Mouse (Mus musculus): Measurements from ENCODE around the gene Nmb. TPM values are rescaled to one million over a fixed set of nuclear protein-coding genes. Genes with fewer than 3 reads are reported as not detected.
A peak's percentile ranks its signal among the peaks of the same experiment; 100 is the strongest.

Gene Nmb
- polyA plus RNA-seq, 1 experiment, result 2.0 TPM

GRCm38 (mm10) chr7:80901541-80902274 is 3.2 kb downstream of the Nmb start:
- DNase-seq (ENCODE audit: low read depth, low spot score), result no peak
- WGBS, result 16% methylated on average over 15 of the region's 15 CpGs

DNA sequence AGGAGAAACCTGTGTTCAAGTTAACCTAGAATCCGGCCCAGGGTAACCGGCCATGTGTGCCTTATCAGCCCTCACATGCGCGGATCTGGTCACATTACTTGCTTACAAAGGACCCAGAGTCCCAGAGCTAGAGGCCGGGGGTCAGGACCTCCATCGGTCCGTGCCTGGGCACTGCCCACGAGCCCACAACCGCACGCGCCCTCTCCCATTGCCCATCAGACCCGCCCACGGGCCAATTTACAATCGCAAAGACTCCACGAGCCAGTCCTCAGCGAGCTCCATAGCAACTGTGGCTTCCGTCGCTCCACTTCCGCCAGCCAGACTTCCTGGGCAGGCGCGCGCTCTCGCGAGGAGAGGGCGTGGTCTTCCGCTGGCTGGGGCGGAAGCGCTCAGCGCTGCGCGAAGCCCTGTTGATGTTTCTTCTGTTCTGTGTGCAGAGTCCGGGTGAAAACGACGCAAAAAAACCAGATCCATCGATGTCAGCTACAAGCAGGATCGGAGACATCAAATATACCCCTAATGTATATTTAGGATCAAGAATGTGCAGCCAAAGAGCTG is 3.9 kb downstream of the Nmb start, which contains the start of gene Wdr73:
TSS of gene Wdr73 (minus strand) at position 326 of the 558 bp plus-strand sequence.
- DNase-seq (ENCODE audit: low read depth, low spot score), result peak; percentile 89
- WGBS, result 1% methylated on average over 36 of the region's 36 CpGs

DNA sequence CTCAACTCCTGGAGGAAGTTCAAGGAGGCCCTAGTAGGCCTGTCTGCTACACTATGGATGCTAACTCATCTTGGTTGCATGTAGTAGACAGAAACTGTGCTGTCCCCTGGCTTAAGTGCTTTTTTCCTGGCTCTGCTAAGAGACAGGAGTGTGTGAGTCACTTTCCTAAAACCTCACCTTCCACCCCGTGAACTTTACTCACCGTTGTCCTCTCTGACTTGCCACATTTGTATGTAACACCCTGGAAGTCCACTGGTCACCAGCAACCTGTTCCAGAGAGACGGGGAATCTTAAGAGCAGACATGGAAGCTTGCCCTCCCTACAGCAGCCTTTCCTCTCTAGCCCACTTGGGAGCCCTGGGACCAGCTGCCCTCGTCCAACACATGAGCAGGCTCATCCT is 7.2 kb downstream of the Nmb start:
- DNase-seq (ENCODE audit: low read depth, low spot score), result no peak
- WGBS, result 86% methylated on average over 4 of the region's 4 CpGs

- DNase-seq (ENCODE audit: low read depth, low spot score), result no peak
- 87% methylated on average over 7 of the region's 7 CpGs for WGBS
These were observed 7.7 kb downstream of the Nmb start for GRCm38 (mm10) chr7:80897134-80897533.

GRCm38 (mm10) chr7:80894815-80895519 is 9.9 kb downstream of the Nmb start:
- DNase-seq (ENCODE audit: low read depth, low spot score), result no peak
- WGBS, result 94% methylated on average over 14 of the region's 14 CpGs

DNA sequence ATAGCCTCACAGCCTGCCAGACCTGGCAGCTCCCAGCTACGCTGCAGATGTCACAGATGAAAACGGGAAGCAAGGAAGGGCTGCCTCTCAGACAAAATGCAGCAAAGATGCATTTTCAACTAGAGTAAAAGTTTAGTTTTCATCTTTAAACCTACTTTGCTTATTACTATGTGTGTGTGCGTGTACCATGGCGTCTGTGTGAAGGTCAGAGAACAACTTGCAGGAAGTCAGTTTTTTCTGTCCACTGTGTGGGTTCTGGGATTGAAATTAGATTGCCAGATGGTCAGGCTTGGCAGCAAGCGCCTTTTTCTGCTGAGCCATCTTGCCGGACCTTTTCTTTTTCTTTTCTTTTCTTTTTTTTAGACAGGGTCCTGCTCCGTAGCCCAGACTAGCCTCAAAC is 10.7 kb downstream of the Nmb start:
- WGBS, result 85% methylated on average over 7 of the region's 7 CpGs
- no peak for DNase-seq (ENCODE audit: low read depth, low spot score)

DNA sequence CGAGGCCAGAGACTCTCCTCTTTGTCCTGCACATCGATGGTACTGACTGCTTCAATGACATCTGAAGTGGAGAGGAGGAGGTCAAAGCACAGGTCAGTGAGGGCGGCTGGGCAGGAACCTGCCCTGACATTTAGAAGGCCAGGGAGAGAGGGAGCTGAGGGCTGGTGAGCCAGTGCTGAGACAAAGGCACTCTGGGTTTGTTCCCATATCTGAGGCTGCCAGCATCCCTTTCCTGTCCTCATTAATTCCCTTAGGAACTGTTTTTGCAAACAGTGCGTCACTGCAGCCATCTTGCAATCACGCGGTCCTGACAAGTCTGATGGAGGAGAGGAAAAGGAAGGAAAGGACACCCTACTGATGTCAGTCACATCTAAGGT is 11.1 kb downstream of the Nmb start:
- DNase-seq (ENCODE audit: low read depth, low spot score), result no peak
- 81% methylated on average over 6 of the region's 6 CpGs for WGBS

- 90% methylated on average over 15 of the region's 15 CpGs for WGBS
- DNase-seq (ENCODE audit: low read depth, low spot score), result no peak
These were observed 11.7 kb downstream of the Nmb start for GRCm38 (mm10) chr7:80893086-80893752.

DNA sequence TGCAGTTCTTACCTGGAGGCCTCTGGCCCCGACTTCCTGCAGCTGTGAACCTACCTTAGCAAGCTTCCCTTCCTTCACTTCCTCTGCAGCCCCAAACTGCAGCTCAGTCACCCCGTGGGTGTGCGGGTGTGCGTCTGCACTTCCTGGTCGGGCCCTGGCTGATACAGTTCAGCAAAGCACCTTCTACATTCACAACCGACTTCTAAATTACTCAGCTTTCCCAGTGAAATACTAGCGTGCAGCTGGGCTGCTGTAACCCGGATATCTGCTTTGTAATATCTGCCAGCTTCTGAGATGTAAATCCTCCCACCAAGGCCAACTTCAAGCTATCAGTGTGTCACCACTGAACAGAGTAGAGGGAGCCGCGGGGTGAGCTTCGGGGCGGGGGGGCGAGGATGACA is 15.0 kb downstream of the Nmb start:
- 59% methylated on average over 13 of the region's 13 CpGs for WGBS
- no peak for DNase-seq (ENCODE audit: low read depth, low spot score)

DNA sequence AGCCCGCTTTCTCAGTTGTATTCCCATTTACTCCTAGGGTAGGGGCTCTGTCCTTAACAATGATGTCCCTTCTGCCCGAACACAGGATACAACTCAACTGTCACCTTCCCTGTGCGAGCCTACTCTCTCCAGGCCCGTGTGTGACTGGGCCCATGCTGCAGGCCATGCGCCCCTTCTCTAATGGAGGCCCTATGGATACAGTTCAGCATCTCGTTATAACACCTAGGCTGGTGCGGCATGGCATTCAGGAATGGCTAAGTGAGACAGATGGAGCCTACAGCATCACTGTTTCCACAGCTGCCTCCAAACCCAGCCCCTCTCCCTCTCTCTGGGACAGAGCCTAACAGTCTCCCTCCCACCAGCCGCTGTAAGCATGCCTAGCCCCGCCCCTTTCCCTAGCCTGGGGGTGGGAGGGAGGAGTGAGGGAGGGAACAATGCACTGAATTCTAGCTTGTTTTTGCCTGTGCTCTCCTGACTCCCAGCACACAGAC is 15.8 kb downstream of the Nmb start:
- DNase-seq (ENCODE audit: low read depth, low spot score), result no peak

DNA sequence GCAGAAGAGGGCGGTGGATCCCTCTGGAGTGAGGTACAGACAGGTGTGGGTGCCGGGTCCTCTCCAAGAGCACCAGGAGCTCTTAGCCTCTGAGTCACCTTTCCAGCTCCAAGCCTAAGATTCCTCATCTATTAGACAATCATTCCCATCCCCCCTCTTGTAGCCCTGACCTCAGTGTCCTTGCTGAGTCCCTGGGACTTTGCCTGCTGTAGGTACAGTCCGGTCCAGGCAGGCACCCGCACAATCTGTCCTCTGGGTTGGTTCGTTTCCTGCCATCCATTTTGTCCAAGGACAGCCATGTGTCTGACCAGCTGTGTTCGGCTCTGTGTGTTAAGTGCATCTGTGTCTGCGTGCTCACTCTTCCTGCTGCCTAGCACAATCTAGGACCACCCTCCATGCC is 16.3 kb downstream of the Nmb start:
- WGBS, result 82% methylated on average over 7 of the region's 7 CpGs
- no peak for DNase-seq (ENCODE audit: low read depth, low spot score)

More for the DNA sequence above, 15.8 kb downstream of the Nmb start:
- WGBS, result 55% methylated on average over 9 of the region's 9 CpGs

- no peak for DNase-seq (ENCODE audit: low read depth, low spot score)
These were observed 19.2 kb downstream of the Nmb start for GRCm38 (mm10) chr7:80885666-80886065.

GRCm38 (mm10) chr7:80882830-80883505 is 21.9 kb downstream of the Nmb start:
- 12% methylated on average over 14 of the region's 14 CpGs for WGBS
- peak; percentile 72 for DNase-seq (ENCODE audit: low read depth, low spot score)

More at GRCm38 (mm10) chr7:80885666-80886065, 19.2 kb downstream of the Nmb start:
- 19% methylated on average over 1 of the region's 1 CpGs for WGBS

DNA sequence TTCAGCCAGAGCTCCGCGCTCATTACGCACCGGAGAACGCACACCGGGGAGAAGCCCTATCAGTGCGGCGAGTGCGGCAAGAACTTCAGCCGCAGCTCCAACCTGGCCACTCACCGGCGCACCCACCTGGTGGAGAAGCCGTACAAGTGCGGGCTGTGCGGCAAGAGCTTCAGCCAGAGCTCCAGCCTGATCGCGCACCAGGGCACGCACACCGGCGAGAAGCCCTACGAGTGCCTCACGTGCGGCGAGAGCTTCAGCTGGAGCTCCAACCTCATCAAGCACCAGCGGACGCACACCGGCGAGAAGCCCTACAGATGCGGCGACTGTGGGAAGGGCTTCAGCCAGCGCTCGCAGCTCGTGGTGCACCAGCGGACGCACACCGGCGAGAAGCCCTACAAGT is 29.1 kb downstream of the Nmb start:
- WGBS, result 81% methylated on average over 37 of the region's 37 CpGs
- DNase-seq (ENCODE audit: low read depth, low spot score), result no peak

DNA sequence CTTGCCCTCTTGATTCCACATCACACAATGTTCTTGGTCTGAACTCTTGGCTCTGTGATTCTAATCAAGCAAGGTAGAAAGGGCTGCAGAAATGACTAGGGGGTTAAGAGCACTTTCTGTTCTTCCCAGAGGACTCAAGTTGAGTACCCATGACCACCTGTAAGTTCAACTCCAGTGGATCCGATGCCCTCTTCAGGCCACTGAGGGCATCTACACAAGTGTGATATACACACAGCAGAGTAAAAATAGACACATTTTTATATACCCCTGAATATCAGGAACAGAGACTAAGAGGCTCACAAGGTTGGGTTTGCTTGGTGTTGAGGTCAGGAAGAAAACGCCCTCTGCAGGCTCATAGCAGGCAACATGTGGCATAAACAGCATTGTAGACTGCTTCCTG is 31.2 kb downstream of the Nmb start:
- no peak for DNase-seq (ENCODE audit: low read depth, low spot score)
- 95% methylated on average over 2 of the region's 2 CpGs for WGBS

DNA sequence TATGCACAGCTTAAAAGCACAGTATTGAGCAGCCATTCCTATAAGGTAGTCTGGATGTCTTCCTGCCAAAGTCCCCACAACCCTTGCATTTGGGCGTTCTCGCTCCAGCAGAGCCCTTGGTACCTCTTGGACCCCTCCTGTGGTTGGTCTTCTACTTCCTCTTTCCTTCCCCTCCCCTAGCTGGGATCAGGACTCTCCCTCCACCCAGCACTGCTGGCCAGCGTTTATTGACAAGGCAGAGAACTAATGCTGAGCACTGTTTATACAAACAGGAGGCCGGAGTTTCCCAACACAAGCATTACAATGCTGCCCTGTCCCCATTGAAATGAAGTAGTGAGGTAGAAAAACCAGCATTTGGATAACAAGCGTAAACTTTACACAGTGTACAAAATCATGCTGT is 31.8 kb downstream of the Nmb start:
- DNase-seq (ENCODE audit: low read depth, low spot score), result no peak
- WGBS, result 84% methylated on average over 5 of the region's 5 CpGs

DNA sequence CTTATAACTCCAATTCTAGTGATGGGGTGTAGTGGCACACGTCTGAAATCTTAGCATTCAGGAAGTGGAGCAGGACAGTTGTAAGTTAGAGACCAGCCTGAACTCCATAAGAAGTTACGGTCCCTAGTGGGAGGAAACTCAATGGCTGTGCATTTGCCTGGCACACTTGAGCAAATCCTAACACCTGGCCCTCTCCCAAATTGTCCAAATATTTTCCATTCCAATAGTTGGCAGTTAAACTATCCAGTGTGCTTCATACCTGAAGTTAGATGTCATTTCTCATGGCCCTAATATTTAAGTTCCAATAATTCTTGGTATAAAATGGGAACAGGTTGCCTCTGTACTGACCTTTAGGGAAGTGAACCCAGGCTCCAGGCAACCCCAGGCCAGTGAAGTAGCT is 36.2 kb downstream of the Nmb start:
- DNase-seq (ENCODE audit: low read depth, low spot score), result no peak
- WGBS, result 92% methylated on average over 2 of the region's 2 CpGs

- peak; percentile 78 for DNase-seq (ENCODE audit: low read depth, low spot score)
- 25% methylated on average over 7 of the region's 7 CpGs for WGBS
These were observed 38.2 kb downstream of the Nmb start for GRCm38 (mm10) chr7:80866514-80867147.

- DNase-seq (ENCODE audit: low read depth, low spot score), result no peak
- 56% methylated on average over 7 of the region's 7 CpGs for WGBS
These were observed 39.4 kb downstream of the Nmb start for GRCm38 (mm10) chr7:80865521-80865920.
